Mouse (Mus musculus) hindbrain, embryonic 11.5 days (tissue): ENCODE data around the gene Jaml. TPM values are rescaled to one million over a fixed set of nuclear protein-coding genes. Genes with fewer than 3 reads are reported as not detected.

Source experiments
- ATAC-seq: fragments of 200-750 bp; cut with Nextera tagmentation; 2 replicates; pipeline ENCODE4 v1.8.0; 2017; ENCODE audit warnings: mild to moderate bottlenecking, moderate TSS enrichment, moderate library complexity; ENCODE audit not compliant: low FRiP score
- DNase-seq: peaks from one replicate; pipeline ENCODE4 v3.0.0-alpha.2; 2015; ENCODE audit warnings: low spot score
- H3K27ac ChIP-seq: fragments of 300-500 bp; sonication (generic); 2 replicates; pipeline ENCODE4 v1.5.1; 2014; ENCODE audit warnings: mild to moderate bottlenecking, low read depth, low read length
- H3K27me3 ChIP-seq: fragments of 300-500 bp; sonication (generic); 2 replicates; pipeline ENCODE4 v1.6.1; 2014; ENCODE audit warnings: mild to moderate bottlenecking, low read length, moderate library complexity, mixed read lengths; ENCODE audit not compliant: control insufficient read depth, insufficient read depth
- H3K36me3 ChIP-seq: fragments of 300-500 bp; sonication (generic); 2 replicates; pipeline ENCODE4 v1.6.1; 2014; ENCODE audit warnings: mild to moderate bottlenecking, low read length, moderate library complexity, mixed read lengths; ENCODE audit not compliant: control insufficient read depth, insufficient read depth
- H3K4me1 ChIP-seq: fragments of 300-500 bp; sonication (generic); replicated peaks from 2 replicates; pipeline ENCODE4 v1.6.1; 2014; ENCODE audit warnings: low read length, mixed read lengths; ENCODE audit not compliant: control insufficient read depth, insufficient read depth
- H3K4me2 ChIP-seq: fragments of 300-500 bp; sonication (generic); replicated peaks from 2 replicates; pipeline ENCODE4 v1.6.1; 2014; ENCODE audit warnings: mild to moderate bottlenecking, low read depth, low read length
- H3K4me3 ChIP-seq: fragments of 300-500 bp; sonication (generic); 2 replicates; pipeline ENCODE4 v1.5.1; 2014; ENCODE audit warnings: low read depth, low read length
- H3K9ac ChIP-seq: fragments of 300-500 bp; sonication (generic); 2 replicates; pipeline ENCODE4 v1.6.1; 2014; ENCODE audit warnings: low read depth, low read length
- H3K9me3 ChIP-seq: fragments of 300-500 bp; sonication (generic); 2 replicates; pipeline ENCODE4 v1.6.1; 2016; ENCODE audit warnings: low read length; ENCODE audit not compliant: control insufficient read depth
- WGBS: fragments of 180-500 bp; shearing (Covaris S2); extraction: QIAGEN DNeasy Blood & Tissue Kit; methylation state at CpG from one replicate; pipeline ENCODE4 v1.1.7; 2014; 5-methylcytosine and 5-hydroxymethylcytosine counted together
- polyA plus RNA-seq: library from polyadenylated mRNA; unstranded; fragments of >200 nt; fragmentation: Nextera tagmentation; extraction: Ambion mirVana; gene quantifications from 2 replicates; pipeline ENCODE4 v1.2.1, GENCODE M21; 2014

The Jaml gene
- polyA plus RNA-seq, 1 experiment from 2014 or later: 0.31 TPM

- DNase-seq (no peak), ATAC-seq (no peak)
- H3K4me2 ChIP-seq: no peak overlapping the region
- H3K27me3 ChIP-seq: no peaks in the 10 kb centered on the region; the same call in 1 of the 2 replicates
- no peak overlapping the region for H3K27ac ChIP-seq
- H3K4me1 ChIP-seq: peaks cover 3% of the 10 kb centered on the region; the same call in 1 of the 2 replicates
- WGBS: 55% methylated on average over 6 of the region's 6 CpGs
- H3K9me3 ChIP-seq: no peaks in the 10 kb centered on the region
- no peak overlapping the region for H3K9ac ChIP-seq
- no peak overlapping the region for H3K4me3 ChIP-seq
- H3K36me3 ChIP-seq: no peaks in the 10 kb centered on the region
Observed at GRCm38 (mm10) chr9:45121001-45121400, 42.0 kb downstream of the Jaml start.

GRCm38 (mm10) chr9:45121769-45122168 is 42.8 kb downstream of the Jaml start:
- Histone ChIP-seq H3K4me1 (peaks cover 3% of the 10 kb centered on the region; the same call in 1 of the 2 replicates), H3K9ac (no peak overlapping the region; the same call in 1 of the 2 replicates), H3K27ac (no peak overlapping the region), H3K4me2 (no peak overlapping the region; the same call in 1 of the 2 replicates), H3K36me3 (no peaks in the 10 kb centered on the region), H3K27me3 (no peaks in the 10 kb centered on the region; the same call in 1 of the 2 replicates), H3K9me3 (no peaks in the 10 kb centered on the region), H3K4me3 (no peak overlapping the region)
- 8% methylated on average over 10 of the region's 10 CpGs for WGBS
- ATAC-seq (no peak), DNase-seq (peak; percentile 81)

DNA sequence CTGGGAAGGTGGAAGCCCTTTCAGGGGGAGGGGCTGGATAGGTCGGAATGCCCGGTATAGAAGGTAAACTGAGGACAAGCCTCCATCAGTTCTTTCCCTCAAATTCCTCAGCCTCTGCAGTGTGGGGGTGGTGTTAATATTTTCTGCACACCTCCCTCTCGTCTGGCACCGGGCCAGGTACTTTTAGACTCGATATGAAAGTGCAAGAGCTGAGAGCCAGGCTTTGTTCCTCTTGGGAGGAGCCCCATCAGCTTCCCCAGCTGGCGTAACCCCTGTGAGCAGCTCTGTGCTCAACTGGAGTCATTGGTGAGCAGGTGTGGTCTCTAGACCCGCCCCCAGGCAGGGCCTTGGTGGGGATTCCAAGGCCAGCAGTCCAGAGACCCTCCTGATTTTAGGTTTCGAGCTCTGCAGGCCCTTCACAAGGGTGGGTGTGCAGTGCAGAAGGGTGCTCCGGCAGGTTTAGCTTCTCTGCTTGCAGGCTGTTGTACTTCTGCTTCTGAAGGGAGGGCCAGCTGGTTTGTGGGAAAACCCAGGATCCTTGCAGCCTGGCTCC is 43.3 kb downstream of the Jaml start:
- H3K9ac ChIP-seq: no peak overlapping the region; the same call in 1 of the 2 replicates
- ATAC-seq: no peak
- no peaks in the 10 kb centered on the region for H3K36me3 ChIP-seq
- H3K4me1 ChIP-seq: peaks cover 3% of the 10 kb centered on the region; the same call in 1 of the 2 replicates
- no peaks in the 10 kb centered on the region for H3K9me3 ChIP-seq
- WGBS: 30% methylated on average over 9 of the region's 9 CpGs
- H3K27me3 ChIP-seq: no peaks in the 10 kb centered on the region; the same call in 1 of the 2 replicates
- H3K4me3 ChIP-seq: no peak overlapping the region
- DNase-seq: no peak
- no peak overlapping the region for H3K27ac ChIP-seq
- H3K4me2 ChIP-seq: no peak overlapping the region; the same call in 1 of the 2 replicates

DNA sequence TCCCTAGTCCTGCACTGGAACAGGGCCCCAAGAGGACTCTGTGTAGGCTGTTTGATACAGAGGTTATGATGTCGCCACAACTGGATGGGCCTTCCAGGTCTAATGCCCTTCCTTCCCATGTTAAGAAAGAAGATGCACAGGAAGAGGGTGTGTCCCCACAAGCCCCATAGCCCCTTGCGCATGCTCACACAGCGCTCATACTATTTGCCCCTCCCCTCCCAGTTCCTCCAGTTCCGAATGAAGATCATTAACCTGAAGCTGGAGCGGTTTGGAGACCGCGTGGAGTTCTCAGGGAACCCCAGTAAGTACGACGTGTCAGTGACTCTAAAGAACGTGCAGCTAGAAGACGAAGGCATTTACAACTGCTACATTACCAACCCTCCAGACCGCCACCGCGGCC is 46.2 kb downstream of the Jaml start:
- Histone ChIP-seq H3K27me3 (no peaks in the 10 kb centered on the region; the same call in 1 of the 2 replicates), H3K4me2 (no peak overlapping the region), H3K4me3 (no peak overlapping the region), H3K27ac (no peak overlapping the region), H3K9ac (no peak overlapping the region), H3K4me1 (no peaks in the 10 kb centered on the region), H3K9me3 (no peaks in the 10 kb centered on the region), H3K36me3 (no peaks in the 10 kb centered on the region)
- ATAC-seq (no peak), DNase-seq (no peak)
- WGBS: 95% methylated on average over 14 of the region's 14 CpGs

GRCm38 (mm10) chr9:45126941-45127340 is 48.0 kb downstream of the Jaml start:
- Histone ChIP-seq H3K36me3 (no peaks in the 10 kb centered on the region), H3K4me3 (no peak overlapping the region), H3K4me1 (no peaks in the 10 kb centered on the region), H3K4me2 (no peak overlapping the region), H3K9ac (no peak overlapping the region), H3K9me3 (no peaks in the 10 kb centered on the region), H3K27ac (no peak overlapping the region), H3K27me3 (no peaks in the 10 kb centered on the region)
- 65% methylated on average over 7 of the region's 7 CpGs for WGBS
- ATAC-seq: no peak
- no peak for DNase-seq

GRCm38 (mm10) chr9:45130119-45130518 is 51.1 kb downstream of the Jaml start:
- H3K4me3 ChIP-seq: no peak overlapping the region
- H3K9ac ChIP-seq: no peak overlapping the region
- no peaks in the 10 kb centered on the region for H3K36me3 ChIP-seq
- H3K4me2 ChIP-seq: no peak overlapping the region
- 75% methylated on average over 3 of the region's 3 CpGs for WGBS
- no peaks in the 10 kb centered on the region for H3K9me3 ChIP-seq
- H3K27ac ChIP-seq: no peak overlapping the region
- 0 out of 2 replicates have a peak, but pooled peaks cover 5% of the 10 kb centered on the region for H3K27me3 ChIP-seq
- DNase-seq (no peak), ATAC-seq (no peak)
- H3K4me1 ChIP-seq: no peaks in the 10 kb centered on the region

DNA sequence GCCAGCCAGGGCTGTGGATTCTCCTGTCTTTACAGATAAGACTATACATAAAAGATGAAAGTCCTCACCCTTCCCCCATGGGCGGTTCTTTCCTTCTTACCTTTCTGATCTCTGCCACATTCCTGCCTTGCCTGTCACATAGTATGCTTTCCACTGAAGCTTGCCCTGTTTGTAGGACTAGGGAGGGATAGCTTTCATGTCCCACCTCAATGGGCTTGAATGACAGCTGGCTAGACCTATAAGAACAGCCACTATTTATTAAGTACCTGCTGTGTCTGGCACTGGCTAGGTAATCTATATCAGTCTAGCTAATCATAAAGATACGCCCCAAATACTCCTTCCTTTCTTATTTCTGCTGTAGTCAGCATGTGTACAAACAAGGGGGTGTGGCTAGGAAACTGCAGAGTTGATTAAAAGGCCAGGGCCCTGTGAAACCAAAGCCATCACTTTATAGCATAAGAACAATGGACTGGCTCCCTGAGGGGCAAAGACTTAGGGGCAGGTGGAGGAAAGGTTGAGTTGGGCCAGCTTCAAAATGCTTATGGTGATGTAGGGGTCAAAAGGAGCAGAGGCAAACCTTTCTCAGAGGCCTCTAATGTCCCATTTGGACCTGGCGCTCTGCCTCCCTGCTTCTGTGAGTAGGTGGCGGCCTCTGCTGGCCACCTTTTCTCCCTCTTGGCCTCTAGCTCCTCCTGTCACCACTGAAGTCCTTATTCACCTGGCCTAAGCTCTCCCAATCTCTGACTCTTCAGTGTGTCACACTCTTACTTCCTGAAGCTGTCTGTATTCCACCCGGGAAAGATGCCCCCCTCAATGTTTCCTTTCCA is 54.7 kb downstream of the Jaml start:
- no peak for ATAC-seq
- DNase-seq: no peak
- H3K36me3 ChIP-seq: no peaks in the 10 kb centered on the region
- no peaks in the 10 kb centered on the region for H3K9me3 ChIP-seq
- no peak overlapping the region for H3K4me2 ChIP-seq
- 0 out of 2 replicates have a peak, but pooled peaks cover 9% of the 10 kb centered on the region for H3K4me1 ChIP-seq
- H3K27ac ChIP-seq: no peak overlapping the region
- WGBS: 25% methylated on average over 5 of the region's 5 CpGs
- no peak overlapping the region for H3K4me3 ChIP-seq
- H3K27me3 ChIP-seq: peaks cover 30% of the 10 kb centered on the region
- H3K9ac ChIP-seq: no peak overlapping the region

- ATAC-seq: no peak
- WGBS: 13% methylated on average over 7 of the region's 7 CpGs
Observed at GRCm38 (mm10) chr9:45136442-45137169, 57.6 kb downstream of the Jaml start.

More at GRCm38 (mm10) chr9:45136442-45137169, 57.6 kb downstream of the Jaml start:
- no peaks in the 10 kb centered on the region for H3K36me3 ChIP-seq
- H3K9me3 ChIP-seq: no peaks in the 10 kb centered on the region
- peaks cover 54% of the 10 kb centered on the region for H3K27me3 ChIP-seq
- H3K4me1 ChIP-seq: 0 out of 2 replicates have a peak, but pooled peaks cover 9% of the 10 kb centered on the region
- no peak overlapping the region for H3K4me2 ChIP-seq
- no peak for DNase-seq
- H3K9ac ChIP-seq: no peak overlapping the region
- H3K27ac ChIP-seq: no peak overlapping the region
- no peak overlapping the region for H3K4me3 ChIP-seq
